Mouse (Mus musculus) bone marrow macrophage, adult 2 months (primary cell): ENCODE data around the gene Ccdc155.

Source experiments
- CTCF ChIP-seq: IDR thresholded peaks from 2 replicates; pipeline ENCODE4 v1.5.1; 2012; ENCODE audit warnings: low read depth, mild to moderate bottlenecking, low read length, moderate library complexity
- POLR2A ChIP-seq: IDR thresholded peaks from 2 replicates; pipeline ENCODE4 v1.6.1; 2012; ENCODE audit warnings: mild to moderate bottlenecking, low read depth, low read length, borderline replicate concordance

DNA sequence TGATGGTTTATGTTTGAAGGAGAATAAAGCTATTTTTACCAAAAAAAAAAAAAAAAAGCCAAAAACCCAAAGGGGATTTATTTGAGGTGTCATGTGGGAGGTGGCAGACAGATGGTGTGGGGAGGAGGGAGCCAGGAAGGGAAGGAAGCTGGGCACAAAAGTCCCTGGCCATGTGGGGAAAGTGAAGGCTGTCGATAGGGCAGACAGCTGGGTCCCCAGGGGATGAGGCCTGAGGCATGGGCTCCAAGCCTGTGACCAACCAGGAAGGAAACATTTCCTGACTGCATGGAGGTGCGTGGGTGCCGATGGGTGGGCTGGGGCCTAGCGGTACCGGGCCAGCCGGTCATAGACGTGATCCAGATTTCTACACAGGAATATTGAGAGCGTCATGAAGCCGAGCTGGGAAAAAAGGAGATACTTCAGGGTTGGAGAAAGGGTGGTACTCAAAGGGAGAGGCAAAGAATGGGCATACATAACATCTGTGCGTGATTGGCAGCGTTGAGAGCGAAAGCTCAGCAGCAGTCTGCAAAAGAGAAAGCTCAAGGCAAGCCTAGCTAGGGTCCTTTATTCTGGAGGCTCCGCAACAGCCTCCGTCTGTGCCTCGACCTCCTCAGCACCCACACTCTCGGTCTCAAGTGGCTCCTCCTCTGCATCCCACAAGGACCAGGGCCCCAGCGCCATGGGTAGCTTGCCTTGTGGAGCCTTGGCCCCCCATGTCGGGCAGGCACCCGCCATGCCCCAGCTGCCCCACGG, 29.1 kb upstream of the Ccdc155 start:
- TF ChIP-seq CTCF: no peak
- TF ChIP-seq POLR2A: no peak
